Mouse (Mus musculus) frontal cortex, adult 2 months (tissue): ENCODE data around the gene Gm20388. TPM values are rescaled to one million over a fixed set of nuclear protein-coding genes. Genes with fewer than 3 reads are reported as not detected.

Experiments
- DNase-seq, 2 experiments: peaks; one replicate each; pipeline ENCODE4 v3.0.0; 2022; ENCODE audit warnings: low spot score in 1 of 2; ENCODE audit errors: extremely low spot score in 1 of 2
- polyA plus RNA-seq: library from polyadenylated mRNA; depleted of rRNA; stranded (reverse); fragments of >200 nt; gene quantifications from 2 replicates; pipeline ENCODE4 v1.2.3, GENCODE M21; 2012

Gene Gm20388
- polyA plus RNA-seq, 1 experiment, result 22.2 TPM

DNA sequence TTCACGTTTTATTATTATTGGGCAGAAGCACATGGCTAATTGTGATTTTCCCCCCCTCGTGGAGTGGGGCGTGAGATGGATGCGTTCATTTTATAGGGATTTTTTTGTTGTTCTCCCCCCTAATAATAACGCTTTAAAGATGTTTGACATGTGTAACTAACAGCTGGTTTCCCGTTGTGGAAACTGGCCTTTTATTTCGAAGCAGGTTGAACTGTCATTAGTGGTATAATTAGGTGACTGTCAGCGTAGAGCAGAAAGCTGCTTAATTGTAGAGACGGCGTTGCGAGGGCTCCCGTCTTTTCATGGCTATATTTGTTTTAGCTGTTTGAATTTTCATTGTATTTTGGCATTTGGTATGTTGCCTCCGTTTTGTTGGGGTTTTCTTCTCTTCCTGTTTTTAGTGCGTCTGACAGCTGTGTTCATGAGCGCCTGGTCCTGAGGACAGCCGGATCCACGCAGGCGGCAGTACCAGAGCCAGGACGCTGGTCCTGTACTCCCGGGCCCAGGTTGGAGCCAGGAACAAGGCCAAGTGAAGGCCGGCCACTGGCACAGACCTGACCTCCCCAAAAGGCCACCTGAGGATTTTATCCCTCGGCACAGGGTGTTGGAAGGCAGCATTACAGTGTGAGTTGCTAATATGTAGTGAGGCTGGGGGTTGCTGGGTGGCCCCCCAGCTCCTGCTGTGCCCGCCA lies 595.1 kb downstream of the Gm20388 start:
- no peak for DNase-seq

DNA sequence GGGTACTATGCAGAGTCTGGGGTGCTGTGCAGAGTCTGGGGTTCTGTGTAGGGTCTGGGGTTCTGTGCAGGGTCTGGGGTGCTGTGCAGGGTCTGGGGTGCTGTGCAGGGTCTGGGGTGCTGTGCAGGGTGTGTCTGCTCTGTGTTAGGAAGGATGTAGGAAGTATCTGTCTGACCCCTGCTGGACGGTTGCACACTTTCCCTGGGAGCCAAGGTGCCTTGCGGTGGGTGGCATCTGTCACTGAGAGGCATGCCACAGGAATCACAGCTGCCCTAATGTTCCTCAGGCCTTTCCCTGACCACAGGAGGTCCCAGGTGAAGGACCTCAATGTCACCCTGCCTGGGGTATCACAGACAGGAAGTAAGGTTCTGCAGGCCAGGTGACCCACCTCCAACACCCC lies 595.9 kb downstream of the Gm20388 start:
- DNase-seq, result no peak

DNA sequence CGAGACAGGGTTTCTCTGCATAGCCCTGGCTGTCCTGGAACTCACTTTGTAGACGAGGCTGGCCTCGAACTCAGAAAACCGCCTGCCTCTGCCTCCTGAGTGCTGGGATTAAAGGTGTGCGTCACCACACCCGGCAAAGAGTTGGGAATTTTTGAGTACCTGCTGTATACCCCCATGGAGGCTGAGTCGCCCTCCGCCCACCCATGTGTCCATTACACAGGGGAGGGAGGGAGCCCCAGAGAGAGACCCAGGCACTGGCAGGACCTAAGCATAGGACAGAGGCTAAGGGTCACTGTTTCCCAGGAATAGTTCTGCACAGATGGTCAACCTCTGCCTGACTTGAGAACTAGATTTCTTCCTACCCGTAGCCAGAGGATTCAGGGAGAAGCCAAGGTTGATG lies 596.6 kb downstream of the Gm20388 start:
- DNase-seq, result no peak

DNA sequence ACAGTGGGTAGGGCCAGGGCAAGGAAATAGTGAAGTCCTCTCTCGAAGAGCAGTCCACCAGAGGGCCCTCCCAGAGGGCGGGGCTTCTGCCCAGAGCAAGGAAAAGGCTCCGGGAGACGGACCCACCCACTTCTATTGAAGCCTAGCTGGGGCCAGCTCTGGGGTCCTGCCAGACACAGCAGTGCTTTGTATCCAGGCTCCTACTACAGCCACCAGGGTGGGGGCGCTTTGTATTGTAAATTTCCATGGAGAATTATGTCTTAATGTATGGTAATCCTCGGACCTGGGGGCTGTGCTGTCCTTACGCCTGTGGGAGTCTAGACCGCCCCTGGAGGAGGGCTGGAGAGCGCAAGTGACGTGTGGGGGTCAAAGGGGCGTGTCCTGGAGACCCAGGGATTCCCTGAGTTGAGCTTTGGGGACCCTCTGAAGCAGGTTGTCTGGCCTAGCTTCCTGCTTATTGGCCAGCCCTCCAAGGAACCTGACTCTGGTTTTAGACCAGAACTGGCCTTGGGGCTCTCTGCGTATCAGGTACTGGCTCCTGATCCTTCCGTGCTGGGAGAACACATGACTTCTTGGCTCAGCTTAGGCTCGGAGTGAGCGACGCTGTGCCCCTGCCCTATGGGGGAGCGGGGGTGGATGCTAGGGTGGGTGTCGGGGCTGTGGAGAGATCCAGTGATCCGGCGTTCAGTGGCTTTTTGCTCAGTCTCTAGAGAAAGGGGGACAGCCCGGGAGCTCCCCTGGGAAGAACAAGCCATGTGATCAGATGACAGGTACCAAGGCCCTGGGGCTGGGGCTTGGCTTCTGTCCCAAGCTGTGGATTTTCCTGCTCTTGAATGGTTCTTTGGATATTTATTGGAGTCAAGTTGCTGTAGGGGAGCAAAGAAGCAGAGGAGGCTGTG lies 598.7 kb downstream of the Gm20388 start:
- no peak for DNase-seq

DNA sequence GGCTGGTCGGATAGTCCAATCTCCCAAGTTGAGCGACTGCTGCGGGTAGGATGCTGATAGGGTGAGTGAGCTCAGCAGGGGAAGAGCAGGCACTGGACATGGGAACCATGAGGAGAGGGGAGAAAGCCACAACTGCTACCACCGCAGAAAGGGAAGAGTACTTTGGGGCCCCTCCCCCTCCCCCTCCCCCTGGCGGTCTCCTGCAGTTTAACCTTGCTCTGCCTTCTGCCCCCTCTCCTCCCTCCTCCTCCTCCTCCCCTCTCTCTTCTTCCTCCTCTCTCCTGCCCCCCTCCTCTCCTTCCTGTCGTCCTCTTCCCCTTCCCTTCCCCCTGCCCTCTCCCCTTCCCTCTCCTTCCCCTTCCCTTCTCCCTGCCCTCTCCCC lies 599.4 kb downstream of the Gm20388 start:
- DNase-seq, result no peak

DNA sequence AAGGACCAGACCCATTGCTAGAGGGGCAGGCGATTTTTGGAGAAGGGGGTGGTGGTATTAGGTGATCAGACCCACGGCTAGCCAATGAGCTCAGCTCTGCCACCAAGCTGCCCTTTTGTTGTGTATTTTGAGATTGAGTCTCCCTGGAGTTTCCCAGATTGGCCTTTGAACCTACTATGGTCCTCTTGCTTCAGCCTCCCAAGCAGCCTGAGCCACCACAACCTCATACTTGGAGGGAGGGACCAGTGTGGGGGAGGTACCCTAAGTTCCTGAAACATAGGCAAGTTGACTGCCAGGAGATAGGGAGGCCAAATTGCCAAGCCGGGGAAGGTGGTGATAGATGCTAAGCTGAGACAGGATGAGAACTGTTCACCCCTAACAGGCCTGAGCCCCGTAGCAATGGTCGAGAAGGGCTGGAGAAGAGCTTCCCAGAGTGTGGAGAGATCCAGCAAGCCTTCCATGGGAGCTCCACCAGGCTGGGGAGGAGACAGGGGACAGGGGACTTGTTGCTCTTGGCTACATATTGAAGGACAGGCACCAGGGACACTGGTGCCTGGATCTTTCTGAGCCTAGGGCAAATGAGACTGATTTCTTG lies 600.3 kb downstream of the Gm20388 start:
- DNase-seq, result no peak

DNA sequence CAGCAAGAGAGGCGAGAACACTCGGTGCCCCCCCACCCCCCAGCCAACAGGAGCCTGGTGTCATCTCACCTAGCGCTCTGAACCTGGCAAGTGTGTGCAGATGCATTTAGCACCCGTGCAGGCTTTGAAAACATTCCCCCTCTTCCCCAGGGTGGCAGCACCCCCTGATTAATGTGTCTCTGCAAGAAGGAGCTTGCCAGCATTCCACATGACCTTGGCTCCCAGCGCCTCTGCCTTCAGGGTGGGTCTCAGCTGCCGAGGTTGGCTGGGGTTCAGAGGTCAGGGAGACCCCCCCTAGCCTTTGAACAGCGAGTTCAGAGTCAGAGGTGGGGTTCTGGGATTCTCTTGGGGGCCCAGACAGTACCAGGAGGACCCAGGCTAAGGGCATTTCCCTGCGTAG lies 601.1 kb downstream of the Gm20388 start:
- no peak for DNase-seq

DNA sequence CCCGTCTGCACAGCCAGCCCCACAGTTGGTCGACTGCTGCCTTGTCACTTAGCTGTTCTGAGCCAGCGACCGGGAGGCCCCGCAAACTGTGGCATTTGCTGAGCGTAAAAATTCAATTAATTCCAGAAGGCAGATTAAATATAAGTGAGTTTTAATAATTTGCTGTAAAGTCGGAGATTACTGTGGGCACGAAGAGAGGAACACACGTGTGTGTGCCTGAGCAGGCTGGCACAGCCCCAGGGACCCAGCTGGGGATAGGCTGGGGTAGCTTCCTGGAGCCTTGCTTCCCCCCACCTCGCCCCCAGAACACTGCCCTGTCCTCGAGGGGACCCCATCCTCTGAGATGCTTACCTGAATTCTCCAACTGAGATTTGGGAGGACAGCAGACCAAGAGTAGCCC lies 601.7 kb downstream of the Gm20388 start:
- no peak for DNase-seq

DNA sequence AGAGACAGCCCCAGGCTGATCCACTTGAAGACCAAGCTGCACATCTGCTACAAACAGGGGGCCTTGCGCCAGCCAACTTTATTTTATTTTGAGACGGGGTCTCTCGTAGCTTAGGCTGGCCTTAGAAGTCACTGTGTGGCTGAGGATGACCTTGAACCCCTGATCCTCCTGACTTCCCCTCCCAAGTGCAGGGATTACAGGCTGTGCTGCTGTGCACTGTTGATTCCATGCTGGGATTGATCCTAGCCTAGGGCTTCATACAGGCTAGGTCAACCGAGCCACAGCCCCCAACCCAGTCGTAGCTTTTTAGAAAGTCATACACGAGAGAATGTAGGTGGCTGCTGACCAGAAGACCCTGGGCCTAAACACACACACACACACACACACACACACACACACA lies 602.5 kb downstream of the Gm20388 start:
- no peak for DNase-seq

DNA sequence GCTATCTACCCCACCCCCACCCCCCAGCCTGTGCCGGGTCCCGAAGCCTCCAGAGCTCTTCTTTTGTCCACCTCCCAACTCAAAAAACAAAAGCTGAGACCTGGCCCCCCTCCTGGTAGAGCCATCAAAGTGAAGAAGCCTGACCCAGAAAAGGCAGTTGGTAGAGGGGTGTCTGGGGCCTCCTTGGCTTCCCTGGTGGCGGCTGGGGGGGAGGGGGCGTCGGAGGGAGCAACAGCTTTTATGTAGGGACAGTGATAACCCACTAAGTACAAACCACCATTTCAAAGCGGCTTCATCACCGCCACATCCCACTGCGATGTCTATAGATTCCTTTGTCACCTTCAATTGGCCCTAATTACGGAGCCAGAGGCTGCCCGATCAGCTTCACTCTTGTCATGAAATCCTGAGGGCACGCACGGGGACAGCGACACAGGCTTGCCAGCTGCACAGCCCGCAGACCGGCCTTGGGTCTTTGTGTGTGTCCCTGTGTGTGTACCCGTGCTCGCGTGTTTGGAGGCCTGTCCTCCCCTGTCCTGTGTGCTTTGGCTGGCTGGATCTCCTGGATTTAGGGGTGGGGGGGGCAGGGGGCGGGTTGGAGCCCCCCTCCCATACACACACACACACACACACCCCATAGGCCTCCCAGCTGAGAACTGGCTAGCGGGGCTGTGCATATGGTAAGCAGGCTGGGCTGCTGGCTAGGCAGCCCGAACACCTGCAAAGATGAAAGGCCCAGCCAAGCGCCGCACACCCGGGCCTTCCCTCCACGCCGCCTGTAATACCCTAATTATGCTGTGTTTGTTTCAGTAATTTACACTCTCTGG lies 603.2 kb downstream of the Gm20388 start:
- no peak for DNase-seq

DNA sequence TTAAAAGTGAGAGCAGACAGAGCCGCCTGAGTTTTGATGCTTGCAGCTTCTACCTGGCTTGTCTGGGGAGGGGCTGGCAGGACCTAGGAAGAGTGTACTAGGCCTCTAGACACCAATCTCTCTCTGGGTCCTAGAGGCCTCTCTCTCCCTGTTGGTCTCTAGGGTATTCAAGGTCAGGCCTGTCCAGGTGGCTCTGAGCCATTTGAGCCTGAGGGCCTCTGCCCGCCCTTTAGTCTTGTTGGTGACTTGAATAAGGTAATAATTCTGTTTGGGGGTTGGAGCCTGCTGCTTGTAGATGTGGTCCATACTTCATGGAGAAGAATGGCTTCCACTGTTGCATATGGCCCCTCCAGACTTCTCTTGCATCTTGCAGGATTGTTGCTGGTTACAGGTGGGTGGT lies 604.6 kb downstream of the Gm20388 start:
- DNase-seq, result no peak

DNA sequence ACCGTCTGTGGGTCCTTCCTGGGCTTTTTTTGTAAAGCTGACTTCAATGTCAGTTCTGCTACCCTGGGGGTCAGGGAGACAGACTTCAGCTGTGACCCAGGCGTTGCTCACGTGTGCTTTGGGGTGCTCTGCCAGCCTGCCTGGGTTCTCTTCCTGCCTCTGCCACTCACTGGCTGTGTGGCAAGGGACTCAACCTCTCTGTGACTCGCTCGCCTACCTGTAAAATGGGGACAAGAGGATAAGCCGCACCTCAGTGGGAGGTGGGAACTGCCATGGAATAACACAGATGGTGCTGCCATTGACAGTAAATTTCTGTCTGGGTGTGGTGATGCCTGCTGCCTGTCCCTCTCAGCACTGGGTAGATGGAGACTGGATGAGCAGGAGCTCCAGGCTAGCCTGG lies 605.0 kb downstream of the Gm20388 start:
- DNase-seq, result no peak

DNA sequence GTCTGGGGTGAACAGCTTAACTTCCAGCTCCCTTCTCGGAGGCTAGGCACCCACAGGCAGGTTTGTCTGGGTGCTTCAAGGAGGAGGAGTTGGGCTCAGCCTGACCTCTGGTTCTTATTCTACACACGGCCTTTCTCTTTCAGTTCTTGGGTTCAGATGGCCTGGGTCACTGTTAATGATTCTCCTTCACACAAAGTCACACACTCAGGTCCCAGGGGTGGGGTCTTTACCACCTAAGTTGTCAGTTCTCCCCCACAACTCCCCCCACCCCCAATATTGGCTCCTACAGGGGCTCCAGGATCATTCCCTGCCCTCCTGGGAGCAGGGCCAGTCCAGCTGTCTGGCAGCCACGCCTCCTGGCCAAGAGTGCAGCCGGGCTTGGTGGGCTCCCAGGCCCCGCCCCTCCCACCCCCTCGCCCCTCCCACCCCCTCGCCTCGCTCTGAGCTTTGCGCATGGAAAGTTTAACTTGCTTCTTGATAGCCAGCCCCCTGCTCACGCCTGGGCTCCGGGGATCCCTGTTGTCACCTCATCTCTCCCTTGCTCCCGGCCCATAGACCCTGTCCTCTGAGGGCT lies 605.6 kb downstream of the Gm20388 start:
- no peak for DNase-seq

DNA sequence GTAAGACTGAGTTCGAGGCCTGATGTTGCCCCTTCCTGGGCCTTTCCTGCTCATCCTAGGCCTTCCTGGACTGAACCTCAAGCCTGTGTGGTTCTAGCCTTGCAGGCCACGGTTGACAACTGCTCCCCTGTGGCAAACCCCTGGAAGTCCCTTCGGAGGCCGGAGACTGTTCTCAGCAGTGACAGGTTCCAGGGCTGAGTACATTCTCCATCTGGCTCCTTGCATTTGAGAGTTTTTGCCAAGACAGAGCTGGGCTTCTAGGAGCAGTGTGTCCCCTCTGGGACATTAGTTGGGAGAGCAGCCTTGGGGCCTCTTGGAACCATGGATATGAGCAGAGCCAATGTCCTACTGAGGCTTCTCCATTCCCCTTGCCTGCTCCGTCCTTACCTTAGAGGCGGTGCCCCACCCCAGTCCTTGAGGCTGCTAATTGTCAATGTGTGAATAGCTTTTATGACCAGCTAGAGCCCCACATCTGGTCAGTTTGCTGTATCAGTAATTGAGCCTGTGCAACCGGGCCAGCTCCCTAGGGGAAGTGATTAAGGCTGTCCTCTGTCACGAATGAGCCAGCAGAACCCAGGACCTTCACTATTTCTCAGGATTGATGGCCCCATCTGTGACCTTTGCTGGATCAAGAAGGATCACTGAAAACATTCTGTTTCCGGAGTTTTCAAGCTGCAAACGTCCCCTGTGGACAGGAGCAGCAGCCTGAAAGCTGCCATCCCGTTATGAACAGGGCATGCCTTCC lies 607.2 kb downstream of the Gm20388 start:
- DNase-seq, result no peak

DNA sequence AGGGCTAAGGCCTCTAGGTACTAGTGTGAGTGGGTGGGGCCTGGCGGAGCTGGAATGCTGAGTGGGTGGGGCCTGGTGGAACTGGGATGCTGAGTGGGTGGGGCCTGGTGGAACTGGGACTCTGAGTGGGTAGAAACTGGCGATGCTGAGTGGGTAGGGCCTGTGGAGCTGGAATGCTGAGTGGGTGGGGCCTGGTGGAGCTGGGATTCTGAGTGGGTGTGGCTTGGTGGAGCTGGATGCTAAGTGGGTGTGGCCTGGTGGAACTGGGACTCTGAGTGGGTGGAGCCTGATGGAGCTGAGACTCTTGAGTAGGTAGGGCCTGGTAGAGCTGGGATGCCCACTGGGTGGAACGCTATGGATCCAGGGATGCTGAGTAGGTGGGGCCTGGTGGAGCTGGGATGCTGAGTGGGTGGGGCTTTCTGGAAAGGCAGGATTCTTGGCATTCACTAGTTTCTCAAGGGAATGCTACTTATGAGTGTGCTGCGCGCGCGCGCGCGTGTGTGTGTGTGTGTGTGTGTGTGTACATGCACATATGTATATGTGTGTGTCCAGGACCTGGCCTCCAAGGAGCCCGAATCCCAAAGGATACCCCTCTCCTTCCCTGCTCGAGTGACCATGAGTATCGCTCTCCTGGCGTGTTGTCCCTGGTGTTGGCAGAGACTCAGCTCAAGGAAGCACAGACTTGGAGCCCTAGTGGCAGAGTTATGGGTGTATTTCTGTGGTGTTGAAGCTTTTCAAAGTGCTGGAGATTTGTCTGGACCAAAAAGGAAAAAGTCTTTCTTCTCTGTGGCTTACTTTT lies 608.3 kb downstream of the Gm20388 start:
- DNase-seq, result peak in 1 of 2 experiments; percentile 52

DNA sequence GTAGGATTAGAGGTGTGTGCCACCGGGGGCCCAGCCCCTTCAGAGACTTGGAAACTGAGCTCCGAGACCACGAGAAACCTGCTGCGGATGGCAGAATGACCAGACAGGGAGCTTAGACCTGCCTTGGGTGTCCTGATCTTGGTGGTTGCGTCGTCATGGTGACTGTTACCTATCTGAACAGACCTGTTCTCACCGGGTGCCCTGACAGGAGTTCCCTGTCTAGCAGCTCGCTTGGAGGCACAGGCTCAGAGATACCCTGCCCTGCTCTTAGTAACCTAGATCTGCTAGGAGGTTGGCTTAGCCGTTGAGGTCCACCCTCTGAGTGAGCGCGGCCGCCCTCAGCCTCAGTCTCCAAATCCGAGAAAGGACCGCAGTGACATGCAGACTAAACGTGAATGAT lies 609.6 kb downstream of the Gm20388 start:
- DNase-seq, result no peak

DNA sequence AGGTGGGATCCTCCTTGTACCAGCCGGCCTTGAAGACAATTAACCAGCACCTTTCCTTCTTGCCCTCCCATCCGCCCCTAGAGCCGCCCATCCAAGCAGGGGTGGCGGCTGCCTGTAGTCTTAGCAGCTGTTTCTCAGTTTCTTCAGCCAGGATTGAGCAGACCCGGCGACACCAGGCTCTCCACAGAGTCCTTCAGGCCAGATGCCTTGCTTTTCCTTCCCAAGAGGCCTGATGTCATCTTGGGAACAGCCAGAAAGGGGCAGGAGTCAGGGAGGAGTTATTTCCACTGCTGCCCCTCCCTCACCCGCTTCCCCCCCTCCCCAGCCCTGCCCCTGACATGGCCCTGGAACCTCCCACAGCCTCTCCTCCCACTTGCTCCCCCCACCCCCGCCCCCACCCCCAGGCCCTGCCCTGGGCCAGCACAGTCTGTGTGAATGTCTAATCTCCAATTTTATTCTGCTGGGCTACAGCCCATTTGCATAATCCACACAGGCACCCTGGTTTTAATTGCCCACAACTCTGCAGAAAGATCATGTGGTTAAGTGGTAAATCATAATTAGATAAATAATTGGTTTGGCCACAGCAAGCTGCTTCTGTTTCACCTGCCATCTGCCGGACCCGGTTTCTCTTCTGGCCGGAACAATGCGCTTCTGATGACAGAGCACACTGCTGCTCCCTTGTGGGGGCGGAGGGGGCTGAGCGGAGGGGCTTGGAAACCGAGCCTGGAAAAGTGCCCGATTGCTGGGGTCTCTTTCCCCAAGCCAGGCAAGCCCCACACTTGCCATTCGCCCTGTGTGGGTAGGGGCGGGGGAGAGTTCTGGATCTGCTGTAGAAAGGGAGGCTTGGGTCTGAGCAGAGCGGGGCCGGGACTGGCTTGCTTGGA lies 610.3 kb downstream of the Gm20388 start:
- no peak for DNase-seq

DNA sequence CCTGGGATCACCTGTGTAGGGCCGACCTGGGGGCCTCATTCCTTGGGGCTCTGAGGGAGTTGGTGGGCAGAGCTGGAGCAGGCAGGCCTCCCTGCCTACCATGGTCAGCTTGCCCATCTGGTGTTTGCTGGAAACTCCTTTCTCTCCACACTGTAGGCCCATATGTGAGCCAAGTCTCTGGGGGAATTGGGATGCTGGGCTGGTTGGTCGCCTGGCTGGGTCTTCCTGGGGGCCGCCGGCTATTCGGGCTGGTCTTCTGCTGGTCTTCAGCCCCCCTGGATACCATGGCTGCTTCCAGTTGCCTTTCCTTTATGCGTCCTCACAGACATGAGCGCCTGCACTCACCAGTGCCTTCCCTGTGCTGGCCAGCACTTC lies 610.9 kb downstream of the Gm20388 start:
- no peak for DNase-seq
